Mouse (Mus musculus) embryonic facial prominence, embryonic 12.5 days (tissue): Measurements from ENCODE around the gene Tmem37. TPM values are rescaled to one million over a fixed set of nuclear protein-coding genes. Genes with fewer than 3 reads are reported as not detected.

ENCODE experiments used
- ATAC-seq: fragments of 200-750 bp; cut with Nextera tagmentation; 2 replicates; pipeline ENCODE4 v1.8.0; 2017; ENCODE audit not compliant: insufficient number of reproducible peaks, insufficient read depth, low FRiP score, low TSS enrichment
- H3K27ac ChIP-seq: fragments of 300-500 bp; sonication (generic); 2 replicates; pipeline ENCODE4 v1.5.1; 2016; ENCODE audit warnings: mild to moderate bottlenecking
- H3K27me3 ChIP-seq: fragments of 300-500 bp; sonication (generic); 2 replicates; pipeline ENCODE4 v1.6.1; 2016; ENCODE audit warnings: mild to moderate bottlenecking, moderate library complexity
- H3K36me3 ChIP-seq: fragments of 300-500 bp; sonication (generic); 2 replicates; pipeline ENCODE4 v1.6.1; 2016; ENCODE audit warnings: mild to moderate bottlenecking
- H3K4me1 ChIP-seq: fragments of 300-500 bp; sonication (generic); 2 replicates; pipeline ENCODE4 v1.6.1; 2016
- H3K4me2 ChIP-seq: fragments of 300-500 bp; sonication (generic); replicated peaks from 2 replicates; pipeline ENCODE4 v1.6.1; 2016; ENCODE audit warnings: mild to moderate bottlenecking, moderate library complexity
- H3K4me3 ChIP-seq: fragments of 300-500 bp; sonication (generic); 2 replicates; pipeline ENCODE4 v1.5.1; 2016; ENCODE audit warnings: mild to moderate bottlenecking
- H3K9ac ChIP-seq: fragments of 300-500 bp; sonication (generic); 2 replicates; pipeline ENCODE4 v1.6.1; 2016; ENCODE audit warnings: mild to moderate bottlenecking, moderate library complexity
- H3K9me3 ChIP-seq: fragments of 300-500 bp; sonication (generic); 2 replicates; pipeline ENCODE4 v1.6.1; 2016; ENCODE audit warnings: mild to moderate bottlenecking, moderate library complexity
- WGBS: fragments of 180-500 bp; shearing (Covaris S2); methylation state at CpG from one replicate; pipeline ENCODE4 v1.1.7; 2016; 5-methylcytosine and 5-hydroxymethylcytosine counted together
- polyA plus RNA-seq: library from polyadenylated mRNA; unstranded; fragments of >200 nt; fragmentation: Nextera tagmentation; extraction: Ambion mirVana; gene quantifications from 2 replicates; pipeline ENCODE4 v1.2.1, GENCODE M21; 2016

Gene Tmem37
- 6.9 and 8.7 TPM in 2 replicates for polyA plus RNA-seq

DNA sequence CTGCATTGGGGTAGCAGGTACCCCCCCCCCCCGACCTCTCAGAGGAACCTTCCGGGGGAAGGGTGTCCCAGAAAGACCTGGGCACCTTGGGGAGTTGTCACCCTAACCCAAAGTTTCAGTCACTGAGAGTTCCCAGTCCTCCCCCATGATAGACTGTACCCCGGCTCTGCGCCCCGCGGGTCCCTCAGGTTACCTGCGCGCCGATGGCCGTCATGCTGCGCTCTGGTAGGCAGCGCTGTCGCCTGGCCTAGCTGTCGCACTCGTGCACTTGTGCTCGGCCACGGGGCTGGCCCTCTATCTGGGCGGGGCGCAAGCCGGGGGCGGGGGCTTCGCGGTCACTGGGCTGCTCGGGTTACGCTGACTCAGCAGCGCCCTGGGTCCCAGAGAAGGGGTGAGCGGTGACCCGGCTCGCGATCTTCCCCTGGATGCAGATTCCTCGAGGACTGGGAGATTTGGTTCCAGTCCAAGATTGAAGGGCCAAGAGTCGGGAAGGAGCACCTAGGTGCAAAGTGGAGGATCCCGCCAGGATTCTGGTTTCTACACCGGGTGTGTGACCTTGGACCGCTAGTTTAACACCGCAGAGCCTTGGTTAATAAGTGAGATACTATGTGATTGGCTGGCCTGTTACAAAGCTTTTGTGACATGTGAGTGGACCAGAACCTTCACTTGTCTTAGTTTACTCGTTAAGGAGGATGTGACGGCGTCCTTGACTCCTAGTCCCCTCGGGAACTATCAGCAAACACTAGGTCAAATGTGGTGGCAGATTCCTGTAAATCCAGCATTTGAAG is at the start of gene Tmem37:
TSS of gene Tmem37 (minus strand) at position 556 of the 788 bp plus-strand sequence.
- peak within 1 kb of the TSS; percentile 93 for H3K4me2 ChIP-seq
- H3K9ac ChIP-seq = peak within 1 kb of the TSS; percentile 28; the same call in 1 of the 2 replicates
- peak; percentile 55 for ATAC-seq
- peak within 1 kb of the TSS; percentile 39 for H3K4me3 ChIP-seq
- peaks cover 18% of the 10 kb centered on the region for H3K4me1 ChIP-seq
- WGBS = 2% methylated on average over 40 of the region's 40 CpGs
- H3K27me3 ChIP-seq = peaks cover 31% of the 10 kb centered on the region
- H3K27ac ChIP-seq = no peak within 1 kb of the TSS
- H3K36me3 ChIP-seq = no peaks in the 10 kb centered on the region
- no peaks in the 10 kb centered on the region for H3K9me3 ChIP-seq

- H3K4me2 ChIP-seq = no peak overlapping the region
- 92% methylated on average over 8 of the region's 8 CpGs for WGBS
- no peak overlapping the region for H3K9ac ChIP-seq
- no peak overlapping the region for H3K4me3 ChIP-seq
- H3K9me3 ChIP-seq = no peaks in the 10 kb centered on the region
- H3K27me3 ChIP-seq = no peaks in the 10 kb centered on the region
- ATAC-seq = no peak
- H3K4me1 ChIP-seq = peaks cover 15% of the 10 kb centered on the region
- H3K27ac ChIP-seq = no peak overlapping the region
- H3K36me3 ChIP-seq = no peaks in the 10 kb centered on the region
These were observed 48.9 kb upstream of the Tmem37 start for GRCm38 (mm10) chr1:120122634-120123383.

DNA sequence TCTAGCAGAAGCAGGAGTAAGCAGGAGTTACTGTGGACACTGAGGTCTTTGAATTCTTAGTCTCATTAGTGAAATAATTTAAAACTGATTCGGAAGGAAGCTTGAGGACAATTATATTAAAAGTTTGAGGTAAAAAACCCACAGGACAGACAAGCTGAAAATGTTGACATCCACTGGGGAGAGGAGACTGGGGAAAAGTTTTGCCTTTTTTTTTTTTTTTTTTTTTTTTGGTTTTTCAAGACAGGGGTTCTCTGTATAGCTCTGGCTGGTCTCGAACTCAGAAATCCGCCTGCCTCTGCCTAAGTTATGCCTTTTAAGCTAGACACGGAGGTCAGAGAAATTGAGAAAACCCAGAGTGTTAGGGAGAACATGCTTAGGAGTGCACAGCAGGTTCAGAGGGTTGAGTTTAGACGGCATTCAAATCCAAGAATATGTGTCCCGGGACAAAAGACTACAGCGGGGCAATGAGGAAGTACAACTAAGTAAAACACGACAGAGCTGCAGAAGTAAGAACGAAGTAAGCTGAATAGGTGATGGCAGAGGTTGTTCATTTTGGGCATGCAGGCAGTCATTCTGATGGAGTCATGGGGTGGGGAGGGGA is 48.2 kb upstream of the Tmem37 start:
- Histone ChIP-seq H3K4me1 (peaks cover 15% of the 10 kb centered on the region), H3K36me3 (no peaks in the 10 kb centered on the region), H3K4me2 (peak overlapping the region; percentile 88), H3K27ac (peak overlapping the region; percentile 91; the same call in 1 of the 2 replicates), H3K4me3 (peak overlapping the region; percentile 58), H3K9ac (peak overlapping the region; percentile 44; the same call in 1 of the 2 replicates), H3K9me3 (no peaks in the 10 kb centered on the region), H3K27me3 (no peaks in the 10 kb centered on the region)
- ATAC-seq = no peak
- WGBS = 91% methylated on average over 9 of the region's 9 CpGs

DNA sequence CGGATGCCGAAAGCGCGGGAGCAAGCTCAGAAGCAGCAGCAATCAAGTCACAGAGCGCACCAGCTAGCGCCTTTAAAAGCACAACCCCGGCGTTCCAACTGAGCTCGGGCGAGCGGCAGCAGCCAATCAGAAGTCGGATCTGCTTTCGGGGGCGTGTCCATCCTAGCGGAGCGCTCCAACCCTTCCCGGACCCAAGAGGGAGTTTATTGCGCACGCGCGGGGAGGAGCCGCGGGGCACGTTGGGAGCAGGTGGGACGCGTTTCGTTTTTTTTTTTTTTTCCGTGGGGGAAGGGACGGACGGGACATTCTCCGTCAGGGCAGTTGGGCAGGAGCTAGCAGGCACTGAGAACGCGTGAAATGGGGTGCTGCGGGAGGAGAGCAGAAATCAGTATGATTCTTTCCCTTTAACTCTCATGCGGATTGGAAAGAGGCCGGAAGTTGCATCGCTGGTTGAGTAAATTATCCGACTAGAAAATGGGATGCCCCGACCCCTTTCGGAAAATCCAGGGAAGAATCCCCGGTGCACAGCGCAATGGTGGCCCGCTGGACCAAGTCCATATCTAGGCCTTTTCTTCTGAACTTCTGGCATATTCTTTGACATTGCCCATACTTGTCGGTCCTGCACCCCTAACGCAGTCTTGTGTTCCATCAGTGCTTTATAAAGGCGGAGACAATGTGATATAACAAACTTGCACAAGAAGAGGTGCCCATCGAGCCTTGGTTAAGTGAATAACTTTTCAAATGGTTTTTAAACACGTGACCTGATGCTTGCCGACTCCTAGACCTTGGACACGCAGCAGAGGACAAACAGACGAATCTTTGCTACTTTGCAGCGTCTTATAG is 47.3 kb upstream of the Tmem37 start, which contains the start of the genes Dbi and 3110009E18Rik:
TSS of gene Dbi (minus strand) at position 110 of the 843 bp plus-strand sequence.
TSS of gene 3110009E18Rik (plus strand) at position 219 of the 843 bp plus-strand sequence.
- peak within 1 kb of the TSS; percentile 58 for H3K4me3 ChIP-seq
- peak within 1 kb of the TSS; percentile 88 for H3K4me2 ChIP-seq
- WGBS = 2% methylated on average over 52 of the region's 52 CpGs
- no peaks in the 10 kb centered on the region for H3K9me3 ChIP-seq
- H3K9ac ChIP-seq = peak within 1 kb of the TSS; percentile 68
- H3K27ac ChIP-seq = peak within 1 kb of the TSS; percentile 91
- peak; percentile 89 for ATAC-seq
- peaks cover 15% of the 10 kb centered on the region for H3K4me1 ChIP-seq
- peaks cover 1% of the 10 kb centered on the region for H3K36me3 ChIP-seq
- H3K27me3 ChIP-seq = no peaks in the 10 kb centered on the region

DNA sequence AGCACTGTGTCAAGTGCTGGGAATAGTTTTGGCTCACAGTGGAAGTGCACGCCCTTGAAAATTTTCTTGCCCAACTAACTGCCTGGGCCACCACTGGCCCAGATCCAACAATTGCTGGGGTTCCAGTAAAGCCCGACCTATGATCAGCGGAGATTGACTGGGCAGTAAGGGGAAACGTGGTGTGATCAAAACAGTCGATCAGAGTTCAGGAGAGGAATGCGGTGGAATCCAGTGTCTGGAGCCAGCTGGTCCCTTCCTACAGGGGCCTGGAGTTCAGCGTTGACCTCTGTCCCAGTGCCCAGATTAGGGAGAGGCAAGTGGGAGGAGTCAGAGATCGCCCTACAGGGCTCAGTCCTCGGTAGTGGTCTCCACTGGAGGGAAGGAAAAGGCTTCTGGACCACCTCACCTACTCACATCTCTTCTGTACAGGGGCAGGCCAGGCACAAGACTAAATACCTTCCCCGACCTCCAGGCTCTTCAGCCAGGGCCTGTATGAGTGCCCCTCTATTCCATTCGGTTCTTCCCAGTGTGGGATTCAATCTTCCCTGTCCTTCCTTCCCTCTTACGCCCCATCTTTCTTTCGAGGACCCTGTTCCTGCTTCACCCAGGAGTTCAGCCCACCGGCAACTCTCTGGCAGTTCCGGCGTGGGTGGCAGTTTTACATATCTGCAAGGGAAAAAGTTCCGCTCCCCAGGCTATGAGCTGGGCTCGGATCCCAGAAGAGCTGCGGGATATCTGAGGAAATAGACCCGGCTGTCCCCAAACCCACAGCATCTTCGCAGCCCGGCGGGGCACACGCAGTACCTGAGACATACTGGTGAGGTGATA is 46.5 kb upstream of the Tmem37 start:
- Histone ChIP-seq H3K9ac (peak overlapping the region; percentile 68), H3K9me3 (no peaks in the 10 kb centered on the region), H3K36me3 (peaks cover 10% of the 10 kb centered on the region), H3K4me1 (peaks cover 15% of the 10 kb centered on the region), H3K27ac (peak overlapping the region; percentile 90), H3K4me2 (peak overlapping the region; percentile 88), H3K4me3 (peak overlapping the region; percentile 58), H3K27me3 (no peaks in the 10 kb centered on the region)
- peak; percentile 70 for ATAC-seq
- WGBS = 4% methylated on average over 24 of the region's 24 CpGs

DNA sequence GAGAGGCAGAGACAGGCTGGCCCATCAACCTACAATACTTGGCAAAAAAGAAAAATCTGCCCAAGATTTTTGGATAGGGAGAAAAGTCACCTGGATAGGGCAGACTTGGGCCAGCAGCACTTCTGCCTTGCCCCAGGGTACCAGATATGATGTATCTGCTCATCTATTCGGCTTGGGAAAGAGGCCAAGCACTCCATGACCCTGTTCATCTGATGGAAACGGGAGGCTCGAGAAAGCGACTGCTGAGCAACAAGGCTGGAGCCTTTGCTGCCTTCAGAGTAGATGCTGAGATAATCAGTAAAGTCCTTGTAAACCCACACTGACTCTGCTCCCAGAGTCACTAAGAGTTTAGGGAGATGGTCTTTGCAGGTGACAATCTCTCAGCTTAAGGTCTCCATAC is 45.5 kb upstream of the Tmem37 start:
- H3K27me3 ChIP-seq = no peaks in the 10 kb centered on the region
- H3K4me2 ChIP-seq = peak overlapping the region; percentile 88
- H3K9me3 ChIP-seq = 0 out of 2 replicates have a peak, but pooled peaks cover 4% of the 10 kb centered on the region
- peaks cover 15% of the 10 kb centered on the region for H3K4me1 ChIP-seq
- ATAC-seq = no peak
- H3K27ac ChIP-seq = no peak overlapping the region
- H3K4me3 ChIP-seq = peak overlapping the region; percentile 58; the same call in 1 of the 2 replicates
- peaks cover 19% of the 10 kb centered on the region for H3K36me3 ChIP-seq
- WGBS = 87% methylated on average over 4 of the region's 4 CpGs
- no peak overlapping the region for H3K9ac ChIP-seq

- Histone ChIP-seq H3K4me1 (peaks cover 15% of the 10 kb centered on the region), H3K4me3 (no peak overlapping the region), H3K27me3 (no peaks in the 10 kb centered on the region), H3K9ac (no peak overlapping the region), H3K27ac (no peak overlapping the region), H3K9me3 (0 out of 2 replicates have a peak, but pooled peaks cover 7% of the 10 kb centered on the region), H3K36me3 (peaks cover 24% of the 10 kb centered on the region), H3K4me2 (no peak overlapping the region)
- ATAC-seq = no peak
- 93% methylated on average over 2 of the region's 2 CpGs for WGBS
These were observed 45.0 kb upstream of the Tmem37 start for GRCm38 (mm10) chr1:120118854-120119253.

- Histone ChIP-seq H3K4me1 (peaks cover 12% of the 10 kb centered on the region), H3K27ac (no peak overlapping the region), H3K9ac (no peak overlapping the region), H3K27me3 (no peaks in the 10 kb centered on the region), H3K36me3 (peaks cover 30% of the 10 kb centered on the region), H3K4me3 (no peak overlapping the region), H3K4me2 (no peak overlapping the region), H3K9me3 (0 out of 2 replicates have a peak, but pooled peaks cover 7% of the 10 kb centered on the region)
- ATAC-seq = no peak
- WGBS = 78% methylated on average over 11 of the region's 11 CpGs
These were observed 42.2 kb upstream of the Tmem37 start for GRCm38 (mm10) chr1:120116106-120116505.

- ATAC-seq = no peak
- H3K27me3 ChIP-seq = no peaks in the 10 kb centered on the region
These were observed 41.8 kb upstream of the Tmem37 start for GRCm38 (mm10) chr1:120115671-120116081.

More at GRCm38 (mm10) chr1:120115671-120116081, 41.8 kb upstream of the Tmem37 start:
- peaks cover 30% of the 10 kb centered on the region for H3K36me3 ChIP-seq
- H3K4me1 ChIP-seq = peaks cover 12% of the 10 kb centered on the region
- no peak overlapping the region for H3K4me3 ChIP-seq
- H3K9me3 ChIP-seq = 0 out of 2 replicates have a peak, but pooled peaks cover 7% of the 10 kb centered on the region
- H3K4me2 ChIP-seq = no peak overlapping the region
- H3K27ac ChIP-seq = no peak overlapping the region
- H3K9ac ChIP-seq = no peak overlapping the region
- WGBS = 59% methylated on average over 9 of the region's 9 CpGs
